ENCODE assay signal across 9 mouse cellular contexts in the genomic region with DNA sequence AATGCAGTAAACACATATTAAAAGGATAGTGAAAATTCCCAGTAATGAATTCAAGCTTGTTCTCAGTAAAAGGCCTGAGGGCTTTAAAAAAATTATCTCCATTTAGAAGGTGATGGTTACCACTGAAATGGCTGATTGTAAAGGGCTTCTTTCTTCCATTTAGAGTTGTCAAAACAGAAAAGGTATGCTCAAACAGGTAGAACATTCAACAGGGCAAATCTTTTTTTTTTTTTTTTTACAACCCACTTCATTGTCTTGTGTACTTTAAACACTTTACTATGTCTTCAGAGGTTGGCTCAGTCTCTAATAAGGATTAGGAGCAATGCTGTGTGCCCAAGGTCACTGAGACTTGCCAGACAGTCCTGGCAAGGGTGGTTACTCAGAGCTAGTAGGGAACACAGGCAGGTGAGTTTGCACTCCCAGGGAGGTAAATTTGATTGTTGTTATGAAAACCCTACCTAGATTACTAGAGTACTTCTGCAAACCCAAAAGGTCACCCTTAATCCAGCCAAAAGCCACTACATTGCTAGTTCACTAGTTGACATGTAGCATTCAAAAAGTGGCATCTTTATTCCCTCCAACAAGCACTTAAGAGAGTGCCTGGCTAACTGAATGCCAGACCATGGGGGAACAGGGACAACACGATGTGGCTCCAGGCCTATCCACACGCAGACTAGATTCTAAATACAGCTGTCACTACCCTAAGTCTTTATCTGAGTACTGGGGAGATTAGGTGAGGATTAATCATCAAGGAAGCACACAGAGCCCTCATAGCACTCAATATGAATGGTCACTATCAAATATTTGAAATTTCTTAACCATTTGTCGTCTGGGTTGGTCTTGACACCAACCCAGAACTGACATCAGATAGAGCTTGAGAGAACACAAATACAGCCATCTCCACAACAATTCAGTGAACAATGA. TPM values are rescaled to one million over a fixed set of nuclear protein-coding genes. Genes with fewer than 3 reads are reported as not detected.
DNase-seq lines count a peak whose midpoint lies in the region; ATAC-seq lines count a peak whose summit lies in the region.
"Had no signal": no experiment of that assay in that cellular context is flagged by ENCODE, and none has a peak within 500 bp of the region (broad histone marks: within the 10 kb centered on the region; RNA-seq: fewer than 3 reads in every experiment).

No protein-coding gene starts in this region.

- peak overlapping the region; percentile 92 for H3K4me2 ChIP-seq in hindbrain, embryonic 13.5 days
- H3K4me2 ChIP-seq in midbrain, embryonic 15.5 days, result peak overlapping the region; percentile 94

- peaks cover 12% of the 10 kb centered on the region for H3K4me1 ChIP-seq in brown adipose tissue, adult 24 weeks (ENCODE audit: control insufficient read depth, insufficient read depth, insufficient read length, low read length)
- H3K4me1 ChIP-seq in hindbrain, embryonic 13.5 days (replicated peaks), result peaks cover 69% of the 10 kb centered on the region
- H3K4me1 ChIP-seq in midbrain, embryonic 15.5 days, result peaks cover 67% of the 10 kb centered on the region

- H3K9ac ChIP-seq in hindbrain, embryonic 13.5 days, result peak overlapping the region; percentile 87
- H3K9ac ChIP-seq in midbrain, embryonic 15.5 days, result peak overlapping the region; percentile 74

- peak; percentile 21 for DNase-seq in kidney, adult 11 months
- no peak for DNase-seq in kidney, postnatal 10 days
- no peak for DNase-seq in right cerebral cortex, postnatal 25 days
- DNase-seq in ovary, postnatal 10 days (ENCODE audit: low spot score), result no peak
- no peak for DNase-seq in left cerebral cortex, postnatal 4 days
- DNase-seq: heart, adult 2 months had no signal

- H3K9me3 ChIP-seq in hindbrain, embryonic 13.5 days, result no peaks in the 10 kb centered on the region
- H3K9me3 ChIP-seq in midbrain, embryonic 15.5 days, result no peaks in the 10 kb centered on the region

- no peak overlapping the region for H3K27ac ChIP-seq in brown adipose tissue, adult 24 weeks (replicated peaks; ENCODE audit: low read depth, low read length)
- peak overlapping the region; percentile 9; the same call in 1 of the 2 replicates for H3K27ac ChIP-seq in hindbrain, embryonic 13.5 days
- H3K27ac ChIP-seq in midbrain, embryonic 15.5 days, result no peak overlapping the region

- intact Hi-C loops in left cerebral cortex, postnatal 4 days (cut with DNase I), result no loop called here

- H3K36me3 ChIP-seq in hindbrain, embryonic 13.5 days, result no peaks in the 10 kb centered on the region
- no peaks in the 10 kb centered on the region for H3K36me3 ChIP-seq in midbrain, embryonic 15.5 days (replicated peaks)

- H3K4me3 ChIP-seq in brown adipose tissue, adult 24 weeks (ENCODE audit: insufficient read depth, low read depth, low read length), result 0 out of 2 replicates have a peak overlapping the region, but pooled peaks have one; percentile 58
- H3K4me3 ChIP-seq in hindbrain, embryonic 13.5 days, result peak overlapping the region; percentile 75
- H3K4me3 ChIP-seq in midbrain, embryonic 15.5 days, result peak overlapping the region; percentile 69

- 77% methylated on average over 3 of the region's 3 CpGs for WGBS in hindbrain, embryonic 13.5 days
- 70% methylated on average over 3 of the region's 3 CpGs for WGBS in midbrain, embryonic 15.5 days

- peaks cover 21% of the 10 kb centered on the region for H3K27me3 ChIP-seq in hindbrain, embryonic 13.5 days
- 0 out of 2 replicates have a peak, but pooled peaks cover 7% of the 10 kb centered on the region for H3K27me3 ChIP-seq in midbrain, embryonic 15.5 days (replicated peaks)

- no peak for ATAC-seq in hindbrain, embryonic 13.5 days (ENCODE audit: low FRiP score)
- no peak for ATAC-seq in midbrain, embryonic 15.5 days (replicated peaks)

RNA-seq across cellular contexts. Expression of a gene that starts 1.5 kb away (rescaled TPM):
- 2.7 and 7.0 TPM in 2 replicates for polyA plus RNA-seq in brown adipose tissue, adult 24 weeks (2012; ENCODE audit: insufficient read depth, insufficient read length, missing spikeins)
- polyA plus RNA-seq in hindbrain, embryonic 13.5 days (2015; fragmentation: Nextera tagmentation; extraction: Ambion mirVana), result 24.4 and 25.5 TPM in 2 replicates
- polyA plus RNA-seq in midbrain, embryonic 15.5 days (2015; fragmentation: Nextera tagmentation; extraction: Ambion mirVana), result 28.7 and 30.7 TPM in 2 replicates
- total RNA-seq in left cerebral cortex, postnatal 4 days (2021), result 10 to 100 TPM; 82.8 to 91.5 TPM

RNA-seq across cellular contexts. Expression of a gene that starts 5.5 kb away (rescaled TPM):
- 0.52 and 1.6 TPM in 2 replicates for polyA plus RNA-seq in brown adipose tissue, adult 24 weeks (2012; ENCODE audit: insufficient read depth, insufficient read length, missing spikeins)
- polyA plus RNA-seq in hindbrain, embryonic 13.5 days (2015; fragmentation: Nextera tagmentation; extraction: Ambion mirVana), result 4.2 and 5.2 TPM in 2 replicates
- polyA plus RNA-seq in midbrain, embryonic 15.5 days (2015; fragmentation: Nextera tagmentation; extraction: Ambion mirVana), result 5.1 and 5.4 TPM in 2 replicates
- total RNA-seq in left cerebral cortex, postnatal 4 days (2021), result 10 to 100 TPM; 15.8 to 16.4 TPM

RNA-seq across cellular contexts. Expression of a gene that starts 16.8 kb away (rescaled TPM):
- polyA plus RNA-seq in brown adipose tissue, adult 24 weeks (2012; ENCODE audit: insufficient read depth, insufficient read length, missing spikeins), result 2.2 and 4.2 TPM in 2 replicates
- polyA plus RNA-seq in hindbrain, embryonic 13.5 days (2015; fragmentation: Nextera tagmentation; extraction: Ambion mirVana), result 11.8 and 12.8 TPM in 2 replicates
- 12.1 and 12.5 TPM in 2 replicates for polyA plus RNA-seq in midbrain, embryonic 15.5 days (2015; fragmentation: Nextera tagmentation; extraction: Ambion mirVana)
- total RNA-seq in left cerebral cortex, postnatal 4 days (2021), result 10 to 100 TPM; 12.6 to 13.7 TPM

RNA-seq across cellular contexts. Expression of a gene that starts 34.4 kb away (rescaled TPM):
- polyA plus RNA-seq in brown adipose tissue, adult 24 weeks (2012; ENCODE audit: insufficient read depth, insufficient read length, missing spikeins), result 241 and 250 TPM in 2 replicates
- polyA plus RNA-seq in hindbrain, embryonic 13.5 days (2015; fragmentation: Nextera tagmentation; extraction: Ambion mirVana), result 1,028 and 1,039 TPM in 2 replicates
- polyA plus RNA-seq in midbrain, embryonic 15.5 days (2015; fragmentation: Nextera tagmentation; extraction: Ambion mirVana), result 1,357 and 1,392 TPM in 2 replicates
- total RNA-seq in left cerebral cortex, postnatal 4 days (2021), result 100 to 1,000 TPM; 770 to 834 TPM

RNA-seq across cellular contexts. Expression of a gene that starts 40.3 kb away (rescaled TPM):
- polyA plus RNA-seq in brown adipose tissue, adult 24 weeks (2012; ENCODE audit: insufficient read depth, insufficient read length, missing spikeins), result 13.4 and 16.2 TPM in 2 replicates
- 36.8 and 37.4 TPM in 2 replicates for polyA plus RNA-seq in hindbrain, embryonic 13.5 days (2015; fragmentation: Nextera tagmentation; extraction: Ambion mirVana)
- polyA plus RNA-seq in midbrain, embryonic 15.5 days (2015; fragmentation: Nextera tagmentation; extraction: Ambion mirVana), result 32.1 and 39.6 TPM in 2 replicates
- total RNA-seq in left cerebral cortex, postnatal 4 days (2021), result 10 to 100 TPM; 30.2 to 32.0 TPM
